Mouse (Mus musculus): Measurements from ENCODE around the gene Foxf1. TPM values are rescaled to one million over a fixed set of nuclear protein-coding genes. Genes with fewer than 3 reads are reported as not detected.

The Foxf1 gene
- polyA plus RNA-seq, 1 experiment from 2014 or later, result 101 TPM

GRCm38 (mm10) chr8:121072406-121073130 lies 11.6 kb upstream of the Foxf1 start:
- WGBS, result 29% methylated on average over 11 of the region's 11 CpGs
- no peaks in the 10 kb centered on the region for H3K9me3 ChIP-seq (replicated peaks; ENCODE audit: control insufficient read depth, low read length)
- no peaks in the 10 kb centered on the region for H3K36me3 ChIP-seq (ENCODE audit: control insufficient read depth, insufficient read depth, low read length)
- H3K4me3 ChIP-seq (replicated peaks; ENCODE audit: low read length), result peak overlapping the region; percentile 31
- no peak for ATAC-seq (ENCODE audit: insufficient read depth, low FRiP score)
- H3K4me2 ChIP-seq (ENCODE audit: low read depth, low read length), result peak overlapping the region; percentile 69
- H3K9ac ChIP-seq (ENCODE audit: low read length), result peak overlapping the region; percentile 76
- peaks cover 19% of the 10 kb centered on the region; the same call in 1 of the 2 replicates for H3K4me1 ChIP-seq (ENCODE audit: control insufficient read depth, insufficient read depth, low read length)
- peak overlapping the region; percentile 92 for H3K27ac ChIP-seq (ENCODE audit: low read length)
- H3K27me3 ChIP-seq (ENCODE audit: control insufficient read depth, insufficient read depth, low read length), result peaks cover 27% of the 10 kb centered on the region

GRCm38 (mm10) chr8:121073174-121074107 lies 10.7 kb upstream of the Foxf1 start:
- H3K27me3 ChIP-seq (ENCODE audit: control insufficient read depth, insufficient read depth, low read length), result peaks cover 32% of the 10 kb centered on the region
- no peaks in the 10 kb centered on the region for H3K36me3 ChIP-seq (ENCODE audit: control insufficient read depth, insufficient read depth, low read length)
- H3K4me1 ChIP-seq (ENCODE audit: control insufficient read depth, insufficient read depth, low read length), result peaks cover 19% of the 10 kb centered on the region; the same call in 1 of the 2 replicates
- ATAC-seq (ENCODE audit: insufficient read depth, low FRiP score), result peak; percentile 31; the same call in 1 of the 2 replicates
- peak overlapping the region; percentile 31 for H3K4me3 ChIP-seq (replicated peaks; ENCODE audit: low read length)
- H3K9ac ChIP-seq (ENCODE audit: low read length), result peak overlapping the region; percentile 76
- peak overlapping the region; percentile 69 for H3K4me2 ChIP-seq (ENCODE audit: low read depth, low read length)
- peak overlapping the region; percentile 92 for H3K27ac ChIP-seq (ENCODE audit: low read length)
- H3K9me3 ChIP-seq (replicated peaks; ENCODE audit: control insufficient read depth, low read length), result no peaks in the 10 kb centered on the region
- WGBS, result 3% methylated on average over 48 of the region's 48 CpGs

- peak overlapping the region; percentile 92 for H3K27ac ChIP-seq (ENCODE audit: low read length)
- H3K9ac ChIP-seq (ENCODE audit: low read length), result peak overlapping the region; percentile 76
- no peaks in the 10 kb centered on the region for H3K9me3 ChIP-seq (replicated peaks; ENCODE audit: control insufficient read depth, low read length)
- H3K36me3 ChIP-seq (ENCODE audit: control insufficient read depth, insufficient read depth, low read length), result no peaks in the 10 kb centered on the region
- ATAC-seq (ENCODE audit: insufficient read depth, low FRiP score), result no peak
- H3K27me3 ChIP-seq (ENCODE audit: control insufficient read depth, insufficient read depth, low read length), result peaks cover 37% of the 10 kb centered on the region
- peaks cover 19% of the 10 kb centered on the region; the same call in 1 of the 2 replicates for H3K4me1 ChIP-seq (ENCODE audit: control insufficient read depth, insufficient read depth, low read length)
- H3K4me3 ChIP-seq (replicated peaks; ENCODE audit: low read length), result peak overlapping the region; percentile 31
- WGBS, result 7% methylated on average over 15 of the region's 15 CpGs
- H3K4me2 ChIP-seq (ENCODE audit: low read depth, low read length), result peak overlapping the region; percentile 69
Observed at GRCm38 (mm10) chr8:121074108-121074847, 9.9 kb upstream of the Foxf1 start.

- no peak for ATAC-seq (ENCODE audit: insufficient read depth, low FRiP score)
- Histone ChIP-seq H3K36me3 (ENCODE audit: control insufficient read depth, insufficient read depth, low read length) (no peaks in the 10 kb centered on the region), H3K4me1 (ENCODE audit: control insufficient read depth, insufficient read depth, low read length) (peaks cover 19% of the 10 kb centered on the region; the same call in 1 of the 2 replicates), H3K27ac (ENCODE audit: low read length) (peak overlapping the region; percentile 92), H3K4me2 (ENCODE audit: low read depth, low read length) (peak overlapping the region; percentile 69), H3K9me3 (replicated peaks; ENCODE audit: control insufficient read depth, low read length) (no peaks in the 10 kb centered on the region), H3K9ac (ENCODE audit: low read length) (peak overlapping the region; percentile 76), H3K27me3 (ENCODE audit: control insufficient read depth, insufficient read depth, low read length) (peaks cover 39% of the 10 kb centered on the region), H3K4me3 (replicated peaks; ENCODE audit: low read length) (peak overlapping the region; percentile 31)
- 6% methylated on average over 10 of the region's 10 CpGs for WGBS
Observed at GRCm38 (mm10) chr8:121074848-121075145, 9.4 kb upstream of the Foxf1 start.

GRCm38 (mm10) chr8:121075936-121076335 lies 8.2 kb upstream of the Foxf1 start:
- Histone ChIP-seq H3K36me3 (ENCODE audit: control insufficient read depth, insufficient read depth, low read length) (no peaks in the 10 kb centered on the region), H3K4me3 (replicated peaks; ENCODE audit: low read length) (peak overlapping the region; percentile 31), H3K9me3 (replicated peaks; ENCODE audit: control insufficient read depth, low read length) (no peaks in the 10 kb centered on the region), H3K4me2 (ENCODE audit: low read depth, low read length) (peak overlapping the region; percentile 69), H3K4me1 (ENCODE audit: control insufficient read depth, insufficient read depth, low read length) (peaks cover 17% of the 10 kb centered on the region; the same call in 1 of the 2 replicates), H3K9ac (ENCODE audit: low read length) (peak overlapping the region; percentile 76), H3K27me3 (ENCODE audit: control insufficient read depth, insufficient read depth, low read length) (peaks cover 46% of the 10 kb centered on the region), H3K27ac (ENCODE audit: low read length) (peak overlapping the region; percentile 92)
- WGBS, result 13% methylated on average over 13 of the region's 13 CpGs
- no peak for ATAC-seq (ENCODE audit: insufficient read depth, low FRiP score)

GRCm38 (mm10) chr8:121076555-121076954 lies 7.6 kb upstream of the Foxf1 start:
- H3K4me1 ChIP-seq (ENCODE audit: control insufficient read depth, insufficient read depth, low read length), result 0 out of 2 replicates have a peak, but pooled peaks cover 13% of the 10 kb centered on the region
- WGBS, result 19% methylated on average over 7 of the region's 7 CpGs
- peak overlapping the region; percentile 63 for H3K9ac ChIP-seq (ENCODE audit: low read length)
- no peaks in the 10 kb centered on the region for H3K36me3 ChIP-seq (ENCODE audit: control insufficient read depth, insufficient read depth, low read length)
- H3K4me2 ChIP-seq (ENCODE audit: low read depth, low read length), result peak overlapping the region; percentile 69
- H3K27ac ChIP-seq (ENCODE audit: low read length), result peak overlapping the region; percentile 92
- peak overlapping the region; percentile 31 for H3K4me3 ChIP-seq (replicated peaks; ENCODE audit: low read length)
- no peak for ATAC-seq (ENCODE audit: insufficient read depth, low FRiP score)
- H3K27me3 ChIP-seq (ENCODE audit: control insufficient read depth, insufficient read depth, low read length), result peaks cover 45% of the 10 kb centered on the region
- no peaks in the 10 kb centered on the region for H3K9me3 ChIP-seq (replicated peaks; ENCODE audit: control insufficient read depth, low read length)

GRCm38 (mm10) chr8:121078721-121079120 lies 5.5 kb upstream of the Foxf1 start:
- H3K9me3 ChIP-seq (replicated peaks; ENCODE audit: control insufficient read depth, low read length), result no peaks in the 10 kb centered on the region
- H3K27ac ChIP-seq (ENCODE audit: low read length), result peak overlapping the region; percentile 63
- WGBS, result 15% methylated on average over 14 of the region's 14 CpGs
- H3K4me2 ChIP-seq (ENCODE audit: low read depth, low read length), result peak overlapping the region; percentile 67
- H3K4me3 ChIP-seq (replicated peaks; ENCODE audit: low read length), result peak overlapping the region; percentile 70
- no peak for ATAC-seq (ENCODE audit: insufficient read depth, low FRiP score)
- 0 out of 2 replicates have a peak, but pooled peaks cover under 1% of the 10 kb centered on the region for H3K4me1 ChIP-seq (ENCODE audit: control insufficient read depth, insufficient read depth, low read length)
- H3K27me3 ChIP-seq (ENCODE audit: control insufficient read depth, insufficient read depth, low read length), result peaks cover 56% of the 10 kb centered on the region
- H3K9ac ChIP-seq (ENCODE audit: low read length), result peak overlapping the region; percentile 88
- no peaks in the 10 kb centered on the region for H3K36me3 ChIP-seq (ENCODE audit: control insufficient read depth, insufficient read depth, low read length)

GRCm38 (mm10) chr8:121079201-121079600 lies 5.0 kb upstream of the Foxf1 start:
- Histone ChIP-seq H3K9ac (ENCODE audit: low read length) (peak overlapping the region; percentile 88), H3K9me3 (replicated peaks; ENCODE audit: control insufficient read depth, low read length) (no peaks in the 10 kb centered on the region), H3K4me2 (ENCODE audit: low read depth, low read length) (peak overlapping the region; percentile 67), H3K4me1 (ENCODE audit: control insufficient read depth, insufficient read depth, low read length) (no peaks in the 10 kb centered on the region), H3K27ac (ENCODE audit: low read length) (peak overlapping the region; percentile 63), H3K36me3 (ENCODE audit: control insufficient read depth, insufficient read depth, low read length) (no peaks in the 10 kb centered on the region), H3K27me3 (ENCODE audit: control insufficient read depth, insufficient read depth, low read length) (peaks cover 60% of the 10 kb centered on the region), H3K4me3 (replicated peaks; ENCODE audit: low read length) (peak overlapping the region; percentile 70)
- ATAC-seq (ENCODE audit: insufficient read depth, low FRiP score), result no peak
- WGBS, result 17% methylated on average over 7 of the region's 7 CpGs
